Mouse (Mus musculus): ENCODE data around the gene Ahcyl2. TPM values are rescaled to one million over a fixed set of nuclear protein-coding genes. Genes with fewer than 3 reads are reported as not detected.
A peak's percentile ranks its signal among the peaks of the same experiment; 100 is the strongest.

Ahcyl2 gene
- polyA plus RNA-seq, 1 experiment from 2014 or later = 17.1 TPM

- no peak for DNase-seq (ENCODE audit: low spot score)
- Histone ChIP-seq H3K27ac (ENCODE audit: low read length) (no peak overlapping the region), H3K9ac (replicated peaks; ENCODE audit: low read depth) (no peak overlapping the region), H3K36me3 (ENCODE audit: insufficient read depth, low read length) (no peaks in the 10 kb centered on the region), H3K4me1 (ENCODE audit: insufficient read depth, low read depth, low read length) (no peaks in the 10 kb centered on the region), H3K4me2 (replicated peaks; ENCODE audit: low read depth, low read length) (no peak overlapping the region), H3K27me3 (replicated peaks; ENCODE audit: insufficient read depth, low read length) (peaks cover 2% of the 10 kb centered on the region; the same call in 1 of the 2 replicates), H3K4me3 (ENCODE audit: low read depth, low read length) (no peak overlapping the region), H3K9me3 (ENCODE audit: low read length) (no peaks in the 10 kb centered on the region)
- no peak for ATAC-seq
- no peak for TF ChIP-seq CTCF (IDR thresholded peaks at IDR 0.05)
- TF ChIP-seq EP300 (IDR thresholded peaks at IDR 0.05) = no peak
- WGBS = 69% methylated on average over 4 of the region's 4 CpGs
Measured at GRCm38 (mm10) chr6:29923501-29923900, 155.7 kb downstream of the Ahcyl2 start.

- no peak for ATAC-seq
- TF ChIP-seq CTCF (IDR thresholded peaks at IDR 0.05) = no peak
- TF ChIP-seq EP300 (IDR thresholded peaks at IDR 0.05) = no peak
- Histone ChIP-seq H3K4me3 (ENCODE audit: low read depth, low read length) (no peak overlapping the region), H3K4me2 (replicated peaks; ENCODE audit: low read depth, low read length) (no peak overlapping the region), H3K4me1 (ENCODE audit: insufficient read depth, low read depth, low read length) (no peaks in the 10 kb centered on the region), H3K36me3 (ENCODE audit: insufficient read depth, low read length) (no peaks in the 10 kb centered on the region), H3K9ac (replicated peaks; ENCODE audit: low read depth) (no peak overlapping the region), H3K27ac (ENCODE audit: low read length) (no peak overlapping the region), H3K27me3 (replicated peaks; ENCODE audit: insufficient read depth, low read length) (no peaks in the 10 kb centered on the region), H3K9me3 (ENCODE audit: low read length) (no peaks in the 10 kb centered on the region)
- DNase-seq (ENCODE audit: low spot score) = peak; percentile 6
- 69% methylated on average over 6 of the region's 6 CpGs for WGBS
Measured at GRCm38 (mm10) chr6:29925594-29926219, 157.9 kb downstream of the Ahcyl2 start.

GRCm38 (mm10) chr6:29930087-29930486, 162.3 kb downstream of the Ahcyl2 start:
- ATAC-seq = no peak
- Histone ChIP-seq H3K27me3 (replicated peaks; ENCODE audit: insufficient read depth, low read length) (no peaks in the 10 kb centered on the region), H3K4me2 (replicated peaks; ENCODE audit: low read depth, low read length) (no peak overlapping the region), H3K4me1 (ENCODE audit: insufficient read depth, low read depth, low read length) (no peaks in the 10 kb centered on the region), H3K36me3 (ENCODE audit: insufficient read depth, low read length) (no peaks in the 10 kb centered on the region), H3K27ac (ENCODE audit: low read length) (no peak overlapping the region), H3K4me3 (ENCODE audit: low read depth, low read length) (no peak overlapping the region), H3K9me3 (ENCODE audit: low read length) (no peaks in the 10 kb centered on the region), H3K9ac (replicated peaks; ENCODE audit: low read depth) (no peak overlapping the region)
- TF ChIP-seq EP300 (IDR thresholded peaks at IDR 0.05) (no peak), CTCF (IDR thresholded peaks at IDR 0.05) (no peak)
- DNase-seq (ENCODE audit: low spot score) = no peak

GRCm38 (mm10) chr6:29930665-29931064, 162.9 kb downstream of the Ahcyl2 start:
- WGBS = 70% methylated on average over 6 of the region's 6 CpGs
- no peak overlapping the region for H3K4me2 ChIP-seq (replicated peaks; ENCODE audit: low read depth, low read length)
- no peak for TF ChIP-seq CTCF (IDR thresholded peaks at IDR 0.05)
- TF ChIP-seq EP300 (IDR thresholded peaks at IDR 0.05) = no peak
- H3K36me3 ChIP-seq (ENCODE audit: insufficient read depth, low read length) = no peaks in the 10 kb centered on the region
- H3K27me3 ChIP-seq (replicated peaks; ENCODE audit: insufficient read depth, low read length) = no peaks in the 10 kb centered on the region
- H3K4me3 ChIP-seq (ENCODE audit: low read depth, low read length) = no peak overlapping the region
- H3K27ac ChIP-seq (ENCODE audit: low read length) = no peak overlapping the region
- H3K9me3 ChIP-seq (ENCODE audit: low read length) = no peaks in the 10 kb centered on the region
- no peak for DNase-seq (ENCODE audit: low spot score)
- ATAC-seq = no peak
- H3K9ac ChIP-seq (replicated peaks; ENCODE audit: low read depth) = no peak overlapping the region
- H3K4me1 ChIP-seq (ENCODE audit: insufficient read depth, low read depth, low read length) = no peaks in the 10 kb centered on the region

GRCm38 (mm10) chr6:29931181-29931580, 163.4 kb downstream of the Ahcyl2 start:
- TF ChIP-seq EP300 (IDR thresholded peaks at IDR 0.05) = no peak
- TF ChIP-seq CTCF (IDR thresholded peaks at IDR 0.05) = no peak
- ATAC-seq = no peak
- 77% methylated on average over 4 of the region's 4 CpGs for WGBS

GRCm38 (mm10) chr6:29935741-29936140, 167.9 kb downstream of the Ahcyl2 start:
- Histone ChIP-seq H3K27ac (ENCODE audit: low read length) (no peak overlapping the region), H3K4me1 (ENCODE audit: insufficient read depth, low read depth, low read length) (no peaks in the 10 kb centered on the region), H3K9ac (replicated peaks; ENCODE audit: low read depth) (no peak overlapping the region), H3K9me3 (ENCODE audit: low read length) (no peaks in the 10 kb centered on the region), H3K4me2 (replicated peaks; ENCODE audit: low read depth, low read length) (no peak overlapping the region), H3K4me3 (ENCODE audit: low read depth, low read length) (no peak overlapping the region), H3K27me3 (replicated peaks; ENCODE audit: insufficient read depth, low read length) (no peaks in the 10 kb centered on the region), H3K36me3 (ENCODE audit: insufficient read depth, low read length) (no peaks in the 10 kb centered on the region)
- ATAC-seq (no peak), DNase-seq (ENCODE audit: low spot score) (no peak)
- 96% methylated on average over 1 of the region's 1 CpGs for WGBS
- TF ChIP-seq EP300 (IDR thresholded peaks at IDR 0.05) = no peak
- TF ChIP-seq CTCF (IDR thresholded peaks at IDR 0.05) = no peak

More at GRCm38 (mm10) chr6:29931181-29931580, 163.4 kb downstream of the Ahcyl2 start:
- no peak overlapping the region for H3K9ac ChIP-seq (replicated peaks; ENCODE audit: low read depth)
- no peaks in the 10 kb centered on the region for H3K4me1 ChIP-seq (ENCODE audit: insufficient read depth, low read depth, low read length)
- H3K9me3 ChIP-seq (ENCODE audit: low read length) = no peaks in the 10 kb centered on the region
- H3K4me3 ChIP-seq (ENCODE audit: low read depth, low read length) = no peak overlapping the region
- DNase-seq (ENCODE audit: low spot score) = no peak
- no peaks in the 10 kb centered on the region for H3K27me3 ChIP-seq (replicated peaks; ENCODE audit: insufficient read depth, low read length)
- H3K36me3 ChIP-seq (ENCODE audit: insufficient read depth, low read length) = no peaks in the 10 kb centered on the region
- H3K27ac ChIP-seq (ENCODE audit: low read length) = no peak overlapping the region
- H3K4me2 ChIP-seq (replicated peaks; ENCODE audit: low read depth, low read length) = no peak overlapping the region

All from lung, postnatal 0 days (tissue).